Mouse (Mus musculus): ENCODE measurements around the gene Lhfpl4.

GRCm38 (mm10) chr6:113161982-113162381 lies 33.2 kb downstream of the Lhfpl4 start:
- no peak for TF ChIP-seq CTCF (IDR thresholded peaks at IDR 0.05; ENCODE audit: low read depth, low read length)
- no peak for TF ChIP-seq POLR2A (IDR thresholded peaks at IDR 0.05; ENCODE audit: insufficient read depth, low read length)
- no peak for TF ChIP-seq EP300 (IDR thresholded peaks at IDR 0.05; ENCODE audit: insufficient read depth, low read depth, low read length)
